Mouse (Mus musculus) frontal cortex, postnatal 25 days (tissue): ENCODE measurements at regions not wholly inside any gene's neighbourhood (a gene's known extent, or its start where the extent isn't known, plus 50 kb on each side); places are given as distances from the start of the nearest gene placed in this dataset.
A peak's percentile ranks its signal among the peaks of the same experiment; 100 is the strongest.
"Not testable (repeated sequence)": the region's sequence is repeated elsewhere in the genome, so short reads cannot be mapped to it uniquely, and the experiment has no call there.

Source experiments
- DNase-seq, 2 experiments: peaks; one replicate each; pipeline ENCODE4 v3.0.0; 2022; ENCODE audit warnings: low spot score in 2 of 2

- DNase-seq, result no peak
Observed at GRCm38 (mm10) chr5:100309807-100310165, 106.2 kb downstream of the Sec31a start.

- DNase-seq, result no peak
Observed at GRCm38 (mm10) chr5:100309071-100309806, 106.8 kb downstream of the Sec31a start.

DNA sequence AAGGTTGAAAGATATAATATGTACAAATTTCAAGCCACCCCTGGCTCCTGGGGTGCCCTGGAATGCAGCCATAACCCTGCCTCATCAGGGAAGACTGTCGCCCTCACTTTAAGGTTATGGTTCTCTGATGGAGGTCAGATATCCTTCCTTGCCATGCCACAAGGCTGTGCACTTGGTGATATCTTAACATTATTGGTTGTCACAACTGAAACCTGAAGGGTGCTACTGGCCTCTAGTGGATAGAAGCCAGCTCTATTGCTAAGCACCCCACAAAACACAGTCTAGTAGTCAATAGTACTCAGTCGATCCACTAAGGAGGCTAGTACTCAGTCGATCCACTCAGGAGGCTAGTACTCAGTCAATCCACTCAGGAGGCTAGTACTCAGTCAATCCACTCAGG lies 111.6 kb downstream of the Sec31a start:
- no peak for DNase-seq

- DNase-seq, result no peak
Observed at GRCm38 (mm10) chr5:100302068-100302775, 113.8 kb downstream of the Sec31a start.

DNA sequence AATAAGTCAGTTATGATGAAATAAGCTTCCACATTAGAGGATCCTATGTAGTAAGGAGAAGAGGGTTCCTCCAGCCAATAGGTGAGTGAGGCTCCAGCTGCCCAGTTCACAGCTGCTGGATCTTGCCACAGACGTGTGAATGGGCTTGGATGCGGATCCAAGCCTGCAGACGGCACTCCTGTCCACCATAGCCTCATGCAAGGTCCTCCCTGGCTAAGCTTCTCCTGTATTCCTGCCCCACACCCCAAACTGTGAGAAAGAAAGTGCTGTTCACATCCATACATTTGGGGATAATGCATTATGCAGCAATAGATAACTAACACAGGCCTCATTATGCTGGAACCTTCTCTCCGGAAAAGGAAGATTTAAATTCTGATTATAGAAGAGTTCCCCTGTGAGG lies 116.9 kb downstream of the Sec31a start:
- no peak for DNase-seq

- peak in 1 of 2 experiments; percentile 9 for DNase-seq
Observed at GRCm38 (mm10) chr5:100294189-100294588, 121.8 kb downstream of the Sec31a start.

- no peak for DNase-seq
Observed at GRCm38 (mm10) chr5:100280215-100280614, 120.6 kb upstream of the Tmem150c start.

GRCm38 (mm10) chr5:100279474-100279873 lies 119.9 kb upstream of the Tmem150c start:
- no peak for DNase-seq

- no peak for DNase-seq
Observed at GRCm38 (mm10) chr5:100274674-100275073, 115.1 kb upstream of the Tmem150c start.

GRCm38 (mm10) chr5:100271975-100272374 lies 112.4 kb upstream of the Tmem150c start:
- DNase-seq, result not testable (repeated sequence)

- no peak for DNase-seq
Observed at GRCm38 (mm10) chr5:100270841-100271686, 111.5 kb upstream of the Tmem150c start.

DNA sequence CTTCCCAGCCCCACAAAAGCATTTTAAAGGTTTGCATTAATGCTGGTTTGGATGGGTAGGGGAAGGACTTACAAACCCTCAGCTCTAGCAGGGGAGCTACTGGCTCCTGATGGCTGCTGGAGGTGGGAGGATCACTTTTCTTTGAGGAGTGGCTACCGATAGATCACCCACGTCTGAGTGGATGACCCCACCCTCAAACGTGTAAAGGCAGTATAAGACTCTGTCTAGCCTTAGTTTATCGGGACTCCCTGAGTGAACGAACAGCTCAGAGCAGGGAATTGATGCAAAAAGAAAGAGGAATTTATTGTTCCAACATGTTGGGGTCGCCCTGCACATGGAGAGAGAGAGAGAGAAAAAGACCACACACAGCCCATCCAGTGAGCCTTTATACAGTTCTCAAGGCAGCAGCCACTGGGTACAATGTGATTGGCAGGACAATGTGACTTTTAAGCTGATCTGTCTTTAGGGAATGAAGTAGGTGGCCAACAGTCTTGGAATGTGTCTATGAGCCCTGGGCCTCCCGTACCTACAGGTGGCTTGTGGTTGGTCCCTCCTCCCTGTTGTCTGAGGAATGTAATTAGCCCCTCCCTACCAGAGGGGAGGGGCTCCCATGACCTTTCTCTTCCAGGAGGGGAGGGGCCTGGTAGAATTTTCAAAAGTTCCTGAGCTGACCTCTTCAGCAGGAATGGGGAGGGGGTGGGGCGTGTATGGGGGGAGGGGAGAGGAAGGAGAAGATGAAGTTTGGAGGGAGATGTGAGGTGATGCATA lies 108.7 kb upstream of the Tmem150c start:
- DNase-seq, result no peak

GRCm38 (mm10) chr5:100266671-100267510 lies 107.3 kb upstream of the Tmem150c start:
- no peak for DNase-seq

GRCm38 (mm10) chr5:100259803-100260693 lies 100.4 kb upstream of the Tmem150c start:
- no peak for DNase-seq

DNA sequence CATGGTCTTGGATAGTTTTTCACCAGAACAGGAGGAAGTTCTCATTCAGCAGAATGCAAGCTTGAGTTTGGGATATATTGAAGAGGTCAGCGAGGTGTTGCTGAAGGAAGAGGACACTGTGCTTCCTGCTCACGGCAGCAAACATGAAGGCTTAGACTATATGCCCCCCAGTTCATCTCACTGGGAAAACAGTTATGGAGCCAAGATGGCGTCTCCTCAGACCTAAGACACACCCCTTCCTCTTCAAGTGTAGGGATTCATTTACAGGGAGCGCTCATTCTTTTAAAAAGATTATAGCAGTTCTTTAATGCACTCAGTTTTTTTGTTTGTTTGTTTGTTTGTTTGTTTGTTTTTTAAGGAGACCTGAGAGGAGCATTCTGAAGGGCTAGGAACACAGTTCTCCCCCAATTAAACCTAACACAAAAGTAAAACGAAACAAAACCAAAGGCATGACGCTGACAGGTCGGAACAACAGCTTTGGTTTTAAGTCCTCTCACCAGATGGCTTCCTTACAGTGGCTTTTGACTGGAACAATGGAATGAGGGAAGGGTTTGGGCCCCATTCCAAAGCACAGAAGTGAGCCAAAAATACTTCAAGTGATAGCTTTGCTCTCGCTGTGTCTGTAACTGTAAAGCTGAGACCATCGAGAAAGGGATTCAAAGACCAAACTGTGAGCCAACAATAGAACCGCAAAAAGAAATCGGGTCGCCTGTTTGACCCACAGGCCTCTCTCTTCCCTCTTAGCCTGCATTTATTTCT lies 99.5 kb upstream of the Tmem150c start:
- no peak for DNase-seq

DNA sequence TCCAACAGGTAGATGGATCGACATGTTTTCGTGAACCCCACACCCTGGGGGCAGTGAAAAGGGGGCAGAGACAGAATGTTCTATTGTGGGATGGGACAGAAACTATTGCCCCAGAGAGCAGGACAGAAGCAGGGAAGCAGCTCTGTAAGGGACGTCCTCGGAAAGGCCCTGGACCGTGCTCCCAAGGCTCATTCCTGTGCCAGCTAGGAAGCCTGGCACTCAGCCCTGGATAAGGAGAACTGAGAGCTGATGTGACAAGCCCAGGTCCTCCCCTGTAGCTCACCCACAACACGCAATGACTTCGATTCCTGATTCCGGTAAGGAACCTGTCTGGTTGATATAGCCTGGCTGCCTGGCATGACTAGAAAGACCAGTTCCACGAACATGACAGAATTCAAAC lies 95.7 kb upstream of the Tmem150c start:
- no peak for DNase-seq

GRCm38 (mm10) chr5:100252036-100252435 lies 92.4 kb upstream of the Tmem150c start:
- no peak for DNase-seq

DNA sequence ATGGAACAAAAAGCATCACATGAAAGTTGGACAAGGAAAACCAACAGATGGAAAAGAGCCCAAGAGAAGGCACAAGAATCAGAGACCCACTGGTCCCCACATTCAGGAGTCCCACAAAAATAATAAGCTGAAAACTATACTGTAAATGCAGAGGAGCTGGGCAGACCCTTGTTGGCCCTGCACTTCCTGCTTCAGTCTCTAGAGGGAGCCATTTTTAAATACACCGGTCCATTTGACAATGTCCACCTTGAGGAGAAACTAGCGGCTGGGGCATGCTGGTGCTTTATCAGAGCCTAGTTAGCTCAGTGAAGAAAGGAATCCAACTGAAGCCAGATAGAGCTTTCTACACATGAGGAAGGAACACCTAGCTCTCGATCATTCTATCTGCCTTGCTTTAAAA lies 90.1 kb upstream of the Tmem150c start:
- no peak for DNase-seq

- no peak for DNase-seq
Observed at GRCm38 (mm10) chr5:100248611-100249010, 89.0 kb upstream of the Tmem150c start.
